Mouse (Mus musculus) embryonic fibroblast, embryonic 13.5 days (primary cell): ENCODE data around the gene Rabgap1l.

Experiments used
- CTCF ChIP-seq: IDR thresholded peaks from 2 replicates; pipeline ENCODE4 v1.5.1; 2011; ENCODE audit warnings: mild to moderate bottlenecking, control low read depth, low read length, moderate library complexity, borderline replicate concordance; ENCODE audit not compliant: insufficient read depth
- POLR2A ChIP-seq: IDR thresholded peaks from 2 replicates; pipeline ENCODE4 v1.6.1; 2011; ENCODE audit warnings: low read depth, mild to moderate bottlenecking, control low read depth, low read length, moderate library complexity

- TF ChIP-seq POLR2A, result no peak
- no peak for TF ChIP-seq CTCF
Measured at GRCm38 (mm10) chr1:160309951-160310350, 483.1 kb downstream of the Rabgap1l start.
